Mouse (Mus musculus) megakaryocyte progenitor cell, adult 5-6 weeks (primary cell): ENCODE results near the gene Sel1l3. TPM values are rescaled to one million over a fixed set of nuclear protein-coding genes. Genes with fewer than 3 reads are reported as not detected.

Experiments
- ATAC-seq: replicated peaks from 2 replicates; pipeline ENCODE4 v1.8.0; 2016; ENCODE audit warnings: mild to moderate bottlenecking, moderate TSS enrichment, inconsistent platforms; ENCODE audit not compliant: poor library complexity
- total RNA-seq, 2 experiments: library from RNA; stranded (forward) in 1 of 2; stranded (reverse) in 1 of 2; fragments of 157-497, 149-512 nt in 1 of 2; fragments of 200-1000 nt in 1 of 2; gene quantifications; 2 replicates each; pipeline versions ENCODE4 v1.2.3 to v1.2.4; 2015 to 2017

The Sel1l3 gene
- not detected in 2 replicates for total RNA-seq (2015)
- 0.03 TPM in 1 of 2 replicates, not detected in the other for total RNA-seq (2017)

DNA sequence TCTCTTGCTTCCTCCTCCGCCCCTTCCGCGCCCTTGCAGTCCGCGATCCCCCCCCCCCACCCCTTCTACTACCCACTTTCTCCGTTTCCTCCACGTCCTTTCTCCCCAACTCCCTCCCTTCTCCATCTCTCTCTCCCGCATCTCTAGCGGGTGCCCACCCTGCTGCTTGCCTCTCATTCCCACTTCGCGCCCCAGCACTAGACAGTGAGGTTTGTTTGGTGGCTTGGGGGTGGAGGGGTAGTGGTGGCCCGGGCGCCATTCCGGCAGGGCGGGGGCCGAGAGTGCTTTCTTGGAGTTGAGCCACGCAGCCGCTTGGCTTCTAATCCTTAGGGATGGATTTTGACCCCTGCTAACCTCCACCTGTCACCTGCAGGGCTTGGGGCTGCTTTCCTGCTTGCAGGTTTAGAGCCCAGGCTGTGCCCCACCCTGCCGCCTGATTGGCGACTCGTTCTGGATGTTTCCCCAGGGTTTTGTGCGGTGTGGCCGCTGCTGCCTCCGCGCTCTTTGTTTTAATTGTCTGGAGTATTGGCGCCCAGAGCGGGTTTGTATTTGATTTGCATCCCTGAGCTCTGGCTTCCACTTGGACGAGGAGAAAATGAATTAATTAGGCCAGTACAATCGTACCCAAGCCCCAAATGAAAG, at the start of gene Sel1l3:
Sel1l3 (minus strand) TSS at position 217 of the 642 bp plus-strand sequence.
- peak; percentile 10; the same call in 1 of the 2 replicates for ATAC-seq

- ATAC-seq, result no peak
Observed at GRCm38 (mm10) chr5:53261999-53262398, 48.3 kb upstream of the Sel1l3 start.

GRCm38 (mm10) chr5:53259894-53260293, 46.2 kb upstream of the Sel1l3 start:
- no peak for ATAC-seq

DNA sequence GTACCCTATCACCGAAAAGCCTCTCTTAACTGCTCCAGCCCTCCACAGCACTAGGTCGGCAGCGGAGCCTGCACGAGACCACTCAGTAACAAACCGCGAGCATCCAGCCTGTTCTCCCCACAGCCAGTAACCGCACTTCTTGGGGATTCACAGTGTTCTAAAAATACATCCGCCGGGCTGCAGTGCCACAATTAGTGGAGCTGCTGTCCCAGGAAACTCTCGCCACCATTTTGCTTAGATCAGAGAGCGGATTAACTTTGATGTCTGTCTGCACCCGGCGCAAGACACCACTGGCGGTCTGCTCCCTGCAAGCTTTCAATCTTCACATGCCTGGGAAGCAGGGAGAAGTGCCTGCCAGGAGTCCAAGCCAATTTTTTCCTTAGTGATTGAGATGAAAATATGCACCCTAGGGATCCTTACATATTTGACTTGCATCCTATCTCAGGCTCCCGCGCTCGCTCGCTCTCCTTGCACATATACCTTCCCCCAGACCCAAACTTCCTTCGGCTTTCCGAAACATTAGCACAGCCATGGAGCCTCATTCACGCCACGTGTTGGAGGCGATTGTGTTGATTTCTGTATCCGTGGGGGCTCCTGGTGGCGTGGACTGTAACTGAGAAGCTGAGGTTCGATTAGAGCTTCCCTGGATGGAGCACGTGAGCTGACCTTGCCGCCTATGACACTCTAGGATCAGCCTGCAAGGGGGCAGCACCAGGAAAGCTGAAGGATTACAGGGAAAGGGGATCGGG, 44.5 kb upstream of the Sel1l3 start:
- ATAC-seq, result peak; percentile 58

DNA sequence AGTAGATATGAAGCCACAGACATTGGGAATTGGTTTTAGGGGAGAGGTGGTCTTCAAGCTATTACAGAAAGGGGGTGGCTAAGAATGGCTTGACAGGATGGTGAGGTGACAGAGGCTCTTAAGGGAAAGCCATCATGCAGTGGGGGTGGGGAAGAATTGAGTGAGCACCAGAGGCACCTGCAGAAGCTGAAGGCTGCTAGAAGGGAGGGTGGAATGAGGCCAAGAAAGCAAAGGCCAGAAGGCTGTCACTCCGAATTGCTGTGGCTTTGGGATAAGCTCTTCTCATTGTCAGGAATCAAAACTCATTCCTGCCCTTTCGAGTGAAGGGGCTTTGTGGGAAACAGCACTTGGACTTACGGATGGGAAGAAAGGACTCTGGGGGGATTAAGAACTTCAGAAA, 41.1 kb upstream of the Sel1l3 start:
- ATAC-seq, result no peak

DNA sequence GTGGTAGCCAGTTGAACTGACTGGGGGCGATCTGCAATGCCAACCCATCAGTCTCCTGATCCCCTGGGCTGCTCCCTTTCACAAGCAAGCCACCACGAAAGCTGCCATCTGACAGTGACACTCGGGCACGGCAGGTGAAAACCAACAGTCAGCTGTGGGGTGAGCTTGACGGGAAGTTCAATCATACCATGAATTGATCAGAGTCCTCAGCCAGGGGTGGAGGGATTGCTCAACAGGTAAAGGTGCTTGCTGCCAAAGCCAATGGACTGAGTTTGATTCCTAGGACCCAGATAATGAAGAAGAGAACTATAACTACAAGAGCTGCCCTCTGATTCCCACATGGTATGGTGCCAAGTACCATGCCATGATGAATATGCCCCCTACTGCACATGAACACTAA, 40.4 kb upstream of the Sel1l3 start:
- no peak for ATAC-seq

GRCm38 (mm10) chr5:53249431-53250061, 35.8 kb upstream of the Sel1l3 start:
- ATAC-seq, result no peak

DNA sequence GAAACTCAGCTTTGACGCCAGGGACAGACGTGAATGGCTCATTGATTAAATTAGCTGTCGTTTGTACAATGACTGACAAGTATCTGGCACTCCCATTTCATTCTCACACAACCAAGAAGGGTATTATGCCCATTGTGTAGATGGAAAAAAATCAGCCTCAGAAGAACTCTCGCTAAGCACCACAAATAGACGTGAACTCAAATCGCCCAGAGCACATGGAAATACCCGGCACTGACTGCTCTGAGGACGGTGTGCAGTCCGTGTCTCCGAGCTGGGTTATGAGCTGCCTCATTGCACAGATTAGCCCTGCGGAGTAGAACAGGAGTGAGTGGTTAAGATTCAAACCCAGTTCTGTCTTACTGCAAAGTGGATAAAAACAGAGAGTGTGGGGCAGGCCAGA, 34.8 kb upstream of the Sel1l3 start:
- ATAC-seq, result no peak

- ATAC-seq, result no peak
Observed at GRCm38 (mm10) chr5:53243933-53244332, 30.2 kb upstream of the Sel1l3 start.

DNA sequence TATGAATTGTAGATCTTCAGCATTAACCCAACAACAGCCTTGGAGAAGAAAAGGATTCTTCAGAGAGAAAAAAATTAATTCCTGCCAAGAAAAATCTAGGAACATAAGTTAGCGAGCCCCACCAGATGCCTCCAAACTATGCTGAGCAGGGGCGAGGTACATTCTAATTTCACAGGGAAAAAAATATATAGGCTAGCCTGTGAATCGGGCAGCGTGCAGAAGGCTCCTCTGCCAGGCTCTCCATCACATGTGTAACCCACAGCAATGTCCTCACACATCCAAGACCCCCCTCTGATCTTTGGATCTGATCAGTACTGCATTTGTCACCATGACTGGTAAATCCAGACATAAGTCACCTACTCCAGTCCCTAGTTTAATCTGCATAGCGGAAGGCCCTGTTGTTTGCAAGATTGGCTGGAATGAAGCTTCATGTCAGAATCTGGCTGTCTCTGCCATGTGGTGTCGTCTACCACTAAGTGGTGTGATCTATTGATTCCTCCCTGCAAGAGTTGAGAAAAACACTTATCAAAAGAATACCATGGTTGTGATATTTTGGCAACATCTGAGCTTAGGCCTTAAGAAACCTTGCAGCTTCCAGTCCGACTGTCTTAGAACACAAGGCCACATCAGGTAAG, 29.3 kb upstream of the Sel1l3 start:
- no peak for ATAC-seq

- ATAC-seq, result no peak
Observed at GRCm38 (mm10) chr5:53241963-53242362, 28.2 kb upstream of the Sel1l3 start.

- no peak for ATAC-seq
Observed at GRCm38 (mm10) chr5:53241109-53241508, 27.4 kb upstream of the Sel1l3 start.

GRCm38 (mm10) chr5:53239831-53240440, 26.2 kb upstream of the Sel1l3 start:
- no peak for ATAC-seq

DNA sequence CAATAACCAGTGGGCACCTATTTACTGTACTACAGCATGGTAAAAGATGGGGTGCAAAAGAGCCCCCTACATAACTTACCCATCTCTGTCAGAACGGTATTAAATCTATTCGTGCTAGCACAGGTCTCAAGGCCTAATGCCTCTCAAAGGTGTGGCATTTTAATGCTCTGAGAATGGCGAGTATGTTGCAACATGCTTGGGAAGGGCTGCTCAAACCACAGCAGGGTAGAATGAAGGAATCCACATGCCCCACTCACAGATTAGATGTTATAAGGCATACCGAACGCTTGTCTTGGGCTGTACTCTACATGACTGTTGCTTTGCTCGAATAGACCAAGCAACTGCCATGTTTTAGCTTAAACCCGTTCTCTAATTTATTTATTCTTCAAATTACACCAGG, 25.5 kb upstream of the Sel1l3 start:
- ATAC-seq, result no peak

- no peak for ATAC-seq
Observed at GRCm38 (mm10) chr5:53238761-53239160, 25.0 kb upstream of the Sel1l3 start.

GRCm38 (mm10) chr5:53236749-53237148, 23.0 kb upstream of the Sel1l3 start:
- ATAC-seq, result no peak

GRCm38 (mm10) chr5:53236136-53236535, 22.4 kb upstream of the Sel1l3 start:
- ATAC-seq, result no peak

DNA sequence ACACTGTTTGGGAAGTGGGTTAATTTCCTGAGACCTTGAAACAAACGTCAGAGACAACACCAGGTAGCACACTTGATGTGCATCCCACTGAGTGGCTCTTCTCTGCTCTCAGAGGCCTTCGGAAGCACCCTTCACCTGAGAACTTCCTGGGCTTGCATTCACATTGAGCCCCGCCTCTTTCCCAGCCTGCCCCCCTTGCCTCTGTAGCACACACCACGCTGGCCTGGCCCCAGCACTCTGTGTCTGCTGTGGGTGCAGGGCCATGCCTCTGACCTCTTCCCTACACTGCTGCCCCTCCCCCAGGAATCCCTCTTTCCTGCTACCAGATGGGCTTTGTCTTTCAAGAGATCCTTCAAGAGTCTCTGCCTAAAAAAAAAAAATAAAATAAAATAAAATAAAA, 21.8 kb upstream of the Sel1l3 start:
- no peak for ATAC-seq

DNA sequence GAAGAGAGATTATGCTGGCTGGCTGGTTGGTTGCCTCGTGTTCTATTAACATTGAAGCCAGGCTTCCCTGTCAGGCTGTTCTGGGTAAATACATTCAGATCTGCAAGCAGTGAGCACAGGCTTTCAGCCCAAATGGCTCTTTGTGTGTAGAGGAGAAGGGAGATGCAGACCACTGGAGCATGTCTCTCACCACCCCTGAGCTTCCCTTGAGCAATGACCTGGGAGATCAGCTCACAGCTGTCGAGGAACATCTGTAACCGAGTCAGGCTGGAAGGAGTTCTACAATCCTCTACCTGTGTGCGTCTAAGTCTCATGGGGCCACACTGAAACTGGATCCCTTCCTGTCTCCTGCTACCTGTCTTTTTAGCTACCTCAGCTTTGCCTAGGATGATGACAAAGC, 16.8 kb upstream of the Sel1l3 start:
- no peak for ATAC-seq

- no peak for ATAC-seq
Observed at GRCm38 (mm10) chr5:53225434-53225833, 11.7 kb upstream of the Sel1l3 start.

GRCm38 (mm10) chr5:53214801-53215200, 1.1 kb upstream of the Sel1l3 start:
- ATAC-seq, result no peak
